Mouse (Mus musculus) hindbrain, embryonic 10.5 days (tissue): ENCODE measurements around the gene Hdac4. TPM values are rescaled to one million over a fixed set of nuclear protein-coding genes. Genes with fewer than 3 reads are reported as not detected.

Source experiments
- DNase-seq: peaks from one replicate; pipeline ENCODE4 v3.0.0-alpha.2; 2017; ENCODE audit warnings: low spot score
- H3K27ac ChIP-seq: fragments of 300-500 bp; sonication (generic); 2 replicates; pipeline ENCODE4 v1.5.1; 2016; ENCODE audit warnings: mild to moderate bottlenecking, moderate library complexity
- H3K27me3 ChIP-seq: fragments of 300-500 bp; sonication (generic); 2 replicates; pipeline ENCODE4 v1.6.1; 2016; ENCODE audit warnings: mild to moderate bottlenecking; ENCODE audit not compliant: poor library complexity, insufficient read depth, severe bottlenecking
- H3K36me3 ChIP-seq: fragments of 300-500 bp; sonication (generic); 2 replicates; pipeline ENCODE4 v1.6.1; 2016; ENCODE audit warnings: mild to moderate bottlenecking, moderate library complexity
- H3K4me1 ChIP-seq: fragments of 300-500 bp; sonication (generic); replicated peaks from 2 replicates; pipeline ENCODE4 v1.6.1; 2016; ENCODE audit warnings: mild to moderate bottlenecking
- H3K4me3 ChIP-seq: fragments of 300-500 bp; sonication (generic); 2 replicates; pipeline ENCODE4 v1.5.1; 2016; ENCODE audit warnings: mild to moderate bottlenecking, moderate library complexity
- H3K9me3 ChIP-seq: fragments of 300-500 bp; sonication (generic); 2 replicates; pipeline ENCODE4 v1.6.1; 2016; ENCODE audit warnings: mild to moderate bottlenecking, moderate library complexity
- WGBS: fragments of 180-500 bp; shearing (Covaris S2); methylation state at CpG from one replicate; pipeline ENCODE4 v1.1.7; 2016; 5-methylcytosine and 5-hydroxymethylcytosine counted together
- polyA plus RNA-seq: library from polyadenylated mRNA; unstranded; fragments of >200 nt; fragmentation: Nextera tagmentation; extraction: Ambion mirVana; gene quantifications from 2 replicates; pipeline ENCODE4 v1.2.1, GENCODE M21; 2016

The Hdac4 gene
- polyA plus RNA-seq, 1 experiment from 2014 or later: 20.8 TPM

DNA sequence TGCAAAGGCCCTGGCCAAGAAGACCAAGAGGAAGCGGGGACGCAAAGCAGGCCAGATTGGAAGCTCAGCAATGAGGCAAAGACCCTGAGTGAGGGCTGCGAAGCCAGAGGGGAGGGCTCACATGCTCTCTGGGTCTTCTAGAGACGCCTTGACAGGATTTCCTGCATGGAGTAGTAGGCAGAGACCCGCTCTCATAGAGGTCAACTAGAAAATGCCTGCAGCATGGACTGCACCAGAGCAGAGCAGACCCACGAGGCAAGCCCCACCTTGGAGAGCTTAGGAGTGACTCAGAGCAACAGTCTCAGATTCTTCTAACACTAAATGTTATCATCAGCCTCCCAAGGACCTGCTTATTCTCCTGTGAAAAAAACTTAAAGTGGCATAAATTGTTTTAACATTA lies 20.2 kb downstream of the Hdac4 start:
- DNase-seq: no peak
- WGBS: 86% methylated on average over 6 of the region's 6 CpGs
- 0 out of 2 replicates have a peak, but pooled peaks cover 8% of the 10 kb centered on the region for H3K36me3 ChIP-seq
- no peaks in the 10 kb centered on the region for H3K27me3 ChIP-seq
- no peaks in the 10 kb centered on the region for H3K9me3 ChIP-seq
- H3K27ac ChIP-seq: no peak overlapping the region
- peaks cover 55% of the 10 kb centered on the region for H3K4me1 ChIP-seq
- H3K4me3 ChIP-seq: no peak overlapping the region

DNA sequence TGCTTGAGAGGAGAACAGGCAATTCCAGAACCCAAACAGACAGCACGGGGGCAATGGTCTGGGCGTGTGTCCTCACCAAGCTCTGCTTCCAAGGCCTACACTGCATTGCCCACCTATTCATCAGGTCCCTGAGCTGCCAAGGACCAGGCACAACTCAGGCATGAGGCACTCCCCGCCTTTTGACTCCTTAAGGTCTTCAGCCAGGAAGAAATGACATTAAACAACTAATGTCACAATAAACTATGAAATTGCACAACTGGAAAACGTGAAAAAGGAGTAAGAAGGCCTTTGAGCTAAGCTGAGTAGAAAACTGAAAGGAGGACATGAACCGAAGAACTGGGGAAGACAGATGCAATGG lies 20.6 kb downstream of the Hdac4 start:
- Histone ChIP-seq H3K9me3 (no peaks in the 10 kb centered on the region), H3K27me3 (no peaks in the 10 kb centered on the region), H3K4me1 (peaks cover 59% of the 10 kb centered on the region), H3K36me3 (0 out of 2 replicates have a peak, but pooled peaks cover 8% of the 10 kb centered on the region), H3K4me3 (no peak overlapping the region), H3K27ac (no peak overlapping the region)
- no peak for DNase-seq
- 90% methylated on average over 5 of the region's 5 CpGs for WGBS

DNA sequence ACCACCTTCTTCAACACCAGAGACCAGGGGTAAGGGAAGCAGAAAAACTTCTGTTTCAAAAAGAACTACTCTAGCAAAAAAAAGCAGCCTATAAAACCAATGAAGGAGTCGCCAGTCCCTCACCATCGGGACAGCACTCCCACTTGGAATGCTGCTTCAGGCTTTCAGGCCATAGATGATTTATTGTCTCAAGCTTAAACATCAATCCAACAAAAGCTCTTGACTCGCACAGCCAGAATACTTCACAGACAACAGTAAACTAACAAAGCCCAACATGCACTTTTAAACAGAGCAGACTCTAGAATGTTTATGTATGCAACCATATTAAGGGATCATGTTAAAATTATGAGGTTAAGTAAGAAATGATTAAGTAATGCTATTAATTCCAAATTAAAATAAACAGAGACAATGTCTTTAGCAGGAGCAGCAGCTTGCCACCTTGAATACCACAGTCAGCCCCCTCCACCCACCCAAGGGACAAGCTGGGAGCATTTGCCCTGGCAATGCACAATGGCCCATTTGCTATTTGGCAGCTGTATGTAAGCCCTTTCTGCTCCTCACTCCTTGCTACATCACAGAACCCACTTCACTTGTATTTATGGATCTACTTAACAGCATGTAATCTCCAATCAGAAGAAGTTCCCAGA lies 21.1 kb downstream of the Hdac4 start:
- DNase-seq: no peak
- no peak overlapping the region for H3K27ac ChIP-seq
- no peaks in the 10 kb centered on the region for H3K9me3 ChIP-seq
- WGBS: 63% methylated on average over 3 of the region's 3 CpGs
- H3K4me1 ChIP-seq: peaks cover 64% of the 10 kb centered on the region
- 0 out of 2 replicates have a peak, but pooled peaks cover 8% of the 10 kb centered on the region for H3K36me3 ChIP-seq
- no peaks in the 10 kb centered on the region for H3K27me3 ChIP-seq
- no peak overlapping the region for H3K4me3 ChIP-seq

DNA sequence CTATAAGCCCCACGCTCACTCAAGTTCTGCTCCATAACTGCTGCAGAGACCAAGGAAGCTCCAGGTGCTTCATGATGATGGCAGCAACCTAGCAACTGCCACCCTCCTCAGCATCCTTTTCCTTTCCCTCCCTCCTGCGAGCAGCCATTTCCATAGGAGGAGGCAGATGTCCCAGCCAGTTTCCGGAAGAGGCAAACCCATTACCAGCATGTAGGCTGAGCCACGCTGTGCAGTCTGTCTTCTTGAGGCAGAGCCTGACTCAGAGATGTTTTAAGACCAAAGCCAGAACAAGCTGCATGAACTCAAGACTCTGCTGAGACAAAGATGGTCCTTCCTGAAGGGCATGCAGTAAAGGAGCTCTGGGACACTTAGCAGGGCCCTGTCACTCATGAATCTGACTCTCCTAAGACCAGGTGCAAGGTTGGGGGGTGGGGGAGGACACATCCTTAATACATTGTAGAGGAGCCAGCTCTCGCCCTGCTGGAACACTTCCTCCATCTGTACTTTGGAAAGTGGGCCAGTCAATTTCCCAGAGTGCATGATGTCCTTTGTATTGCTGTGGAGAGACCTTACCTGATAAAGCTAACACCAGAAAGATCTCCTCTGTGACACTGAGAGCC lies 24.8 kb downstream of the Hdac4 start:
- peaks cover 41% of the 10 kb centered on the region for H3K4me1 ChIP-seq
- WGBS: 91% methylated on average over 5 of the region's 5 CpGs
- H3K27me3 ChIP-seq: no peaks in the 10 kb centered on the region
- 0 out of 2 replicates have a peak, but pooled peaks cover 8% of the 10 kb centered on the region for H3K36me3 ChIP-seq
- DNase-seq: no peak
- no peaks in the 10 kb centered on the region for H3K9me3 ChIP-seq
- H3K4me3 ChIP-seq: no peak overlapping the region
- H3K27ac ChIP-seq: no peak overlapping the region

DNA sequence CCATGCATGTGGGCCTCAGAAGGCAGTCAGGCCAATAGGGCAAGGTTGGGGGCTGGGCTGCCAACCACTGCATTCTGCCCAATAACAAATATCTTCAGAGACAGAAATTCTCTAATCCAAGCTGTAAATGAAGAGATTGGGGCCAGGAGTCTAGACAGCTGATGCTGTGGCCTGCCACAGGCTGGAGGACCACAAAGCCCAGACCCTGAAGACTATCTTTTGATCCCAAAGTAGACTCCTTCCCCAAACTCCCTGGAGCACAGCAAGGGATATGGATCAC lies 25.8 kb downstream of the Hdac4 start:
- Histone ChIP-seq H3K4me1 (peaks cover 35% of the 10 kb centered on the region), H3K9me3 (no peaks in the 10 kb centered on the region), H3K27ac (no peak overlapping the region), H3K36me3 (0 out of 2 replicates have a peak, but pooled peaks cover 1% of the 10 kb centered on the region), H3K27me3 (no peaks in the 10 kb centered on the region), H3K4me3 (no peak overlapping the region)
- DNase-seq: no peak

DNA sequence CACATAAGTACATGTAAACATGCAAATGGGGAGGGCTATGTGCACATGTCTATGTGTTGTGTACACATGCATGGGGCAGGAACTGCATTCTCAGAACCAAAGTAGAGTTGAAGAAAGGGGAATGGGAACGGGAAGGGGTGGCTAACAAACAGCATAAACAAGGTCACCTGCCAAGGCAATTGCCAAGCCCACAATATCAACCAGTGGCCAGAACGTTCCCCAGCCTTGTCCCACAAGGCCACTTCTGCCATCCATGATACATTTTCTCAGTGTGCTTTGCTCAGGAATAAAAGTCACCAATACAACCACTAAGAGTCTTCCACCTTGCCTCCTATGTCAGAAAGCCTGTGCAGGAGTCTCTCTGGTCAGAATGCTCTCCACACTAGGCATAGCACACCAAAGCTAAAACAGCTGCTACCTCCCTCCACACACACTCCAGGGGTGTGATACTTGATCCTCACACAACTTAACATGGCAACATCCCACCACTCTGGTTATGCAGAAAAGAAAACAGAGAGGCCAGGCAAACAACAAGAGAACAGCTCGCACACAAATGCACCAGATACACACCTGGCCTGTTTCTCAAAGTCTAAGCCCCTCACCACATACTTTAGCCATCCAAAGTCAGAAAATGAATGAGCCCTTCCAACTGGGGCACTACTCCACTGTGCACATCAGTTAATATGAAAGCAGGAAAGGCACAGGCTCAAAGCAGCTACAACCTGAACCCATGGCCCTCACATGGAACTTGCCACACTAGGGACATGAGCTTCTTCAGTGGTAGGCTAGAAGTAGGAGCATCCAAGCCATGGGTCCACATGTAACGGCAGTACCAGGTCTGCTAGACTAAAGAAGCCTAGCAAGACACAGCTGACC lies 26.4 kb downstream of the Hdac4 start:
- no peaks in the 10 kb centered on the region for H3K36me3 ChIP-seq
- no peaks in the 10 kb centered on the region for H3K9me3 ChIP-seq
- 86% methylated on average over 4 of the region's 4 CpGs for WGBS
- DNase-seq: no peak
- no peaks in the 10 kb centered on the region for H3K27me3 ChIP-seq
- H3K4me3 ChIP-seq: no peak overlapping the region
- H3K4me1 ChIP-seq: peaks cover 31% of the 10 kb centered on the region
- H3K27ac ChIP-seq: no peak overlapping the region

DNA sequence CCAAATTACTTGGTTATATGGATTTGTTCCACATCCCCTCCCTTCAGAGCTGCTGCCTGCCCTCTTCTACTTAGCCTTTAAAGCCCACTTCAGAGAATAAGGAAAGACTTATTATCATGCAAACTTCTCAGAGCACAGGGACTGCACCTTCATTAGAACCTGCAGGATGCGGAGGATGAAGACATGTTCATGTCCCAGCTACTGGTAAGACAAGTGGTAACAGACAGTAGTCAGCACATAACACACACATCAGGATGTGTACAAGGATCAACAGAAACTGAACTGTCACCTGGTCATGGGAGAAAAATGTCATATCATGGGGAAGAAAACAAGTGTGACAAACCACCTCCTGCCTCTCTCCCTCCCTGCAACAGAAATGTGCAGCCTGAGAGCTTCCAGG lies 31.6 kb downstream of the Hdac4 start:
- Histone ChIP-seq H3K27me3 (no peaks in the 10 kb centered on the region), H3K4me3 (no peak overlapping the region), H3K36me3 (peaks cover 19% of the 10 kb centered on the region), H3K27ac (no peak overlapping the region), H3K9me3 (no peaks in the 10 kb centered on the region), H3K4me1 (peaks cover under 1% of the 10 kb centered on the region; the same call in 1 of the 2 replicates)
- DNase-seq: no peak
- WGBS: 92% methylated on average over 1 of the region's 1 CpGs

DNA sequence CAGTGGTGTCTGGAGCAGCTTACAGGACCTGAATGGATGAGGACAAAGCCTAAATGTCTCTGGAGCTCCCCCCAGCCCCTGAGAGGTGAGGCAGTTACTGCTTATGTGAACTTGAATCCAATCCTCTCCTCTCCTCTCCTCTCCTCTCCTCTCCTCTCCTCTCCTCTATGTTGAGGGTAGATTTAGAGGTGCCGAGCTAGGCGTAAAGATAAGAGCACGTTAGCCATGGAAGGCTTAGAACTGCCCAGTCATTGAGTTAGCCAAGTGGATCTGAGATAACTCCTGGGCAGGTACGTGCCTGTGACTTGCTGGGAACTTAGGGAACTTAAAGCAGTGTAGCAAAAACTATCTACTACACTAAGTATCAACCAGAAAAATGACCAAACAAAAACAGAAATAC lies 35.7 kb downstream of the Hdac4 start:
- no peaks in the 10 kb centered on the region for H3K9me3 ChIP-seq
- no peak overlapping the region for H3K4me3 ChIP-seq
- no peak for DNase-seq
- peaks cover 28% of the 10 kb centered on the region for H3K36me3 ChIP-seq
- H3K27ac ChIP-seq: no peak overlapping the region
- no peaks in the 10 kb centered on the region; the same call in 1 of the 2 replicates for H3K4me1 ChIP-seq
- 94% methylated on average over 4 of the region's 4 CpGs for WGBS
- no peaks in the 10 kb centered on the region for H3K27me3 ChIP-seq

DNA sequence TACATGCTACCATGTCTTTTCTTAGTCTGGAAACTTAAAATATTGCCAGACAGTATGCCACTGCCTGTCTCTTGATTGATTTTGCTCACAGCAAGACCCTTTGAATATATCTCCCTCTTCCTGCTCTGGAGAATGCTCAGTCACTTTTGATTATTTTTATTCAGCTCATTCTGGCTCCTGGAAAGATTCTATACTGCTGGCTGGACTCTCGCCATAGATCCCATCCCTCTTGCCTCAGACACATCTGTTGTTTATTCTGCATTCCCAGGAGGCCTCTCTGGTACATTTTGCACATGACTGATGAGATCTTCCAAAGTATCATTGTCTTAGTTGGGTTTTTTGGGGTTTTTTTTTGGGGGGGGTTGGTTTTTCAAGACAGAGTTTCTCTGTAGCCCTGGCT lies 45.3 kb downstream of the Hdac4 start:
- Histone ChIP-seq H3K36me3 (peaks cover 38% of the 10 kb centered on the region), H3K4me3 (no peak overlapping the region), H3K27ac (no peak overlapping the region), H3K27me3 (no peaks in the 10 kb centered on the region), H3K9me3 (no peaks in the 10 kb centered on the region), H3K4me1 (peaks cover 7% of the 10 kb centered on the region)
- DNase-seq: no peak
- WGBS: 75% methylated on average over 1 of the region's 1 CpGs

DNA sequence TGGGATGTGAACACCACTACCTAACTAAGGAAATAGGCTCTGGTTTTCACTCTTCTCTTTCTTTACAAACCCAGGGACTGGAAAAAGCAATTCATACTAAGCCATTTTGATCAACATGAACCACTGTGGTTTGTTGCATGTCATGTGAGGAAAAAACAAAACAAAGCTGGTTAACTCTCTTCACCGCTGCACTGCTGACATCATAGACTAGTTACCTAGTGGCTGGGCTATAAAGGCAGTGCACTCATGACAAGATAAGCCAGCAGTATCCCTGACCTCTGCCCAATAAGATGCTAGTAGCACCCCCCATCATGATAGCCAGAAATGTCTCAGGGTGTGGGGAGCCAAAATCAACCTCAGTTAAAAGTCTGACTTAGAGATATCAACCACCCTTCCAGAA lies 47.0 kb downstream of the Hdac4 start:
- Histone ChIP-seq H3K9me3 (no peaks in the 10 kb centered on the region), H3K36me3 (peaks cover 37% of the 10 kb centered on the region), H3K4me3 (no peak overlapping the region), H3K4me1 (peaks cover 22% of the 10 kb centered on the region), H3K27ac (no peak overlapping the region), H3K27me3 (no peaks in the 10 kb centered on the region)
- DNase-seq: no peak
- 98% methylated on average over 1 of the region's 1 CpGs for WGBS

DNA sequence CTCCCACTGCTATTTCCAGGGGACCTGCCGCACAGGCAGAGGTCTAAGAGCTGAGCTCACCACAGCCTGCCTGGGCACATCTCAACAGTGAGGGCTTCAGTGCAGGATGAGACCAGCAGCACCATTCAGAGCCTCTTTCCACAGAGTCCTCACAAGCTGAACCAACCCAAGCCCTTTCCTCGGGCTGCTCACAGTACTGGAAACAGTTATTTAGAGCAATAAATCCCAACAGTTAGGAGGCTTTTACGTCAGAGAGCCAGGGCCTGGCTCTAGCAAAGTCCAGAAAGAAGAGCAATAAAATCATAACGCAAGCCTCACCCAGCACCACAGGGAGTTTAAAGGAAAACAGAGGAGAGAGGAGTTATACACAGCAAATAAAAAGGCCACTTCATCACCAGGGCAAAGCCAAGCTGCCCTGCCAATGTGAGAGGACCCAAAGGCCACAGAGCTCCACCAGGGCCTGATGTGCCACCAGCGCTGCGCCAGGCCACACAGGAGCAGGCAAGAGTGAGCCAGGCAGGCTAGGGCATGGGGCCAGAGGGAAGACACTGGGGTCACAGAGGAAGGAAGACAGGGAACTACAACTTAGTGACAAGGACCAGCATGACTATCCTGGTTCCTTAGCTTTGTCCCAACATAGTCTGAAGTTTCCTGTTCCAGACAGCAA lies 50.5 kb downstream of the Hdac4 start:
- Histone ChIP-seq H3K4me3 (no peak overlapping the region), H3K36me3 (peaks cover 49% of the 10 kb centered on the region), H3K4me1 (peaks cover 25% of the 10 kb centered on the region), H3K27ac (0 out of 2 replicates have a peak overlapping the region, but pooled peaks have one; percentile 6), H3K9me3 (no peaks in the 10 kb centered on the region), H3K27me3 (no peaks in the 10 kb centered on the region)
- WGBS: 84% methylated on average over 6 of the region's 6 CpGs
- DNase-seq: no peak

DNA sequence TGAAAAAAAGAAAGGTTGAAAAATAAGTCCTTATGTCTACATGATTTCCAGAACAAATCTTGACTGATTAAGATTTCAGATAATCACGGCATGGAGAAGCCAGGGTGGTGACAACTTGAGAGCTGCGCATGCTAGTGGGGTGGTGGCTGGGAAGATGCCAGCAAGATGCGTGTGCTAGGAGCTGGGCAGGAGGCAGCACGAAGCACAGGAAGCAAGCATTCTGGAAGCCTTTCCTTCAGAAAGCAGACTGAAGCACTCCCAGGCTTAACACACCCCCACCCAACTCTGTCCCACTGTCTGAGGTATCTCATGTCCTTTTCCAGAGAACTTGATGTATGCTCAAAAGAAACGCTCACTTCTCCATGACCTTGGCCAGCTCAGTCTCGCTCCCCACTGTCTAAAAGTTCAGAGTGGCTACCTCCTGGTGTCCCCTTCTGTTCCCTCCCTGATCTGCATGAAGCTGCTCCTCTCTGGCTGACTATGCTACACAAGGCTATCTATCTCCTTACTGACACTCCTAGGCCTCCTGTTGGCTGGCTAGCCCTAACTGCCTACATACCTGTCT lies 52.1 kb downstream of the Hdac4 start:
- DNase-seq: no peak
- peaks cover 25% of the 10 kb centered on the region for H3K4me1 ChIP-seq
- peaks cover 62% of the 10 kb centered on the region for H3K36me3 ChIP-seq
- no peak overlapping the region for H3K4me3 ChIP-seq
- H3K27ac ChIP-seq: no peak overlapping the region
- no peaks in the 10 kb centered on the region for H3K27me3 ChIP-seq
- no peaks in the 10 kb centered on the region for H3K9me3 ChIP-seq
- WGBS: 90% methylated on average over 6 of the region's 6 CpGs
